Mouse (Mus musculus) kidney, embryonic 16.5 days (tissue): ENCODE measurements around the gene Lipn. TPM values are rescaled to one million over a fixed set of nuclear protein-coding genes. Genes with fewer than 3 reads are reported as not detected.
A peak's percentile ranks its signal among the peaks of the same experiment; 100 is the strongest.

Experiments
- ATAC-seq: fragments of 200-750 bp; cut with Nextera tagmentation; 2 replicates; pipeline ENCODE4 v1.8.0; 2017; ENCODE audit warnings: moderate TSS enrichment; ENCODE audit not compliant: low FRiP score, low TSS enrichment
- H3K27ac ChIP-seq: fragments of 300-500 bp; sonication (generic); 2 replicates; pipeline ENCODE4 v1.5.1; 2014; ENCODE audit warnings: low read length
- H3K27me3 ChIP-seq: fragments of 300-500 bp; sonication (generic); 2 replicates; pipeline ENCODE4 v1.6.1; 2014; ENCODE audit warnings: low read length, control low read depth, mixed read lengths; ENCODE audit not compliant: insufficient read depth
- H3K36me3 ChIP-seq: fragments of 300-500 bp; sonication (generic); 2 replicates; pipeline ENCODE4 v1.6.1; 2014; ENCODE audit warnings: low read length, control low read depth, mixed read lengths; ENCODE audit not compliant: insufficient read depth
- H3K4me1 ChIP-seq: fragments of 300-500 bp; sonication (generic); 2 replicates; pipeline ENCODE4 v1.6.1; 2014; ENCODE audit warnings: low read length, control low read depth, mixed read lengths; ENCODE audit not compliant: insufficient read depth
- H3K4me2 ChIP-seq: fragments of 300-500 bp; sonication (generic); replicated peaks from 2 replicates; pipeline ENCODE4 v1.6.1; 2014; ENCODE audit warnings: low read depth, low read length
- H3K4me3 ChIP-seq: fragments of 300-500 bp; sonication (generic); 2 replicates; pipeline ENCODE4 v1.5.1; 2014; ENCODE audit warnings: mild to moderate bottlenecking, low read length
- H3K9ac ChIP-seq: fragments of 300-500 bp; sonication (generic); replicated peaks from 2 replicates; pipeline ENCODE4 v1.6.1; 2014; ENCODE audit warnings: low read length
- H3K9me3 ChIP-seq: fragments of 300-500 bp; sonication (generic); 2 replicates; pipeline ENCODE4 v1.6.1; 2016; ENCODE audit warnings: low read length, control low read depth
- WGBS: fragments of 180-500 bp; shearing (Covaris S2); extraction: QIAGEN DNeasy Blood & Tissue Kit; methylation state at CpG from one replicate; pipeline ENCODE4 v1.1.7; 2014; 5-methylcytosine and 5-hydroxymethylcytosine counted together
- polyA plus RNA-seq: library from polyadenylated mRNA; unstranded; fragments of >200 nt; fragmentation: Nextera tagmentation; extraction: Ambion mirVana; gene quantifications from 2 replicates; pipeline ENCODE4 v1.2.1, GENCODE M21; 2015

Gene Lipn
- polyA plus RNA-seq, 1 experiment from 2014 or later, result not detected

DNA sequence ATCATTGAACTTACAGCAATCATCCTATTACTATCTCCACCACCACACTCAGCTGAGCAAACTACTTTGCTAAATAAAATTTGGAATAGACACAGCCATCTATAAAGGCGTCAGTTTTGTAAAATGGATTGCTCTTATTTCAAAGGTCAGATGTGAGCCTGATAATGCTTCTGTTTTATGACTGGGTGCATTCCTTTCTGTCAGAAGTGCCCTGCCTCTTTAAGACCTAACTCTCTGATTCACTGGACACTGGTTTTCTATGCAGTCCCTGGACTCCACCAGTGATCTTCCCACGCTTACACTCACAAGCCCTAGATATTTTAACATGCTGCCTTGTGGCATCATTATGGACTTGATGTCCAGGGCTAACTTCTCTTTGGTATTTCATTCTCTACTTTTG, 11.0 kb downstream of the Lipn start:
- Histone ChIP-seq H3K27ac (no peak overlapping the region), H3K4me3 (no peak overlapping the region), H3K9me3 (no peaks in the 10 kb centered on the region), H3K9ac (no peak overlapping the region), H3K4me2 (no peak overlapping the region), H3K4me1 (no peaks in the 10 kb centered on the region), H3K36me3 (no peaks in the 10 kb centered on the region), H3K27me3 (no peaks in the 10 kb centered on the region)
- 45% methylated on average over 2 of the region's 2 CpGs for WGBS
- no peak for ATAC-seq

DNA sequence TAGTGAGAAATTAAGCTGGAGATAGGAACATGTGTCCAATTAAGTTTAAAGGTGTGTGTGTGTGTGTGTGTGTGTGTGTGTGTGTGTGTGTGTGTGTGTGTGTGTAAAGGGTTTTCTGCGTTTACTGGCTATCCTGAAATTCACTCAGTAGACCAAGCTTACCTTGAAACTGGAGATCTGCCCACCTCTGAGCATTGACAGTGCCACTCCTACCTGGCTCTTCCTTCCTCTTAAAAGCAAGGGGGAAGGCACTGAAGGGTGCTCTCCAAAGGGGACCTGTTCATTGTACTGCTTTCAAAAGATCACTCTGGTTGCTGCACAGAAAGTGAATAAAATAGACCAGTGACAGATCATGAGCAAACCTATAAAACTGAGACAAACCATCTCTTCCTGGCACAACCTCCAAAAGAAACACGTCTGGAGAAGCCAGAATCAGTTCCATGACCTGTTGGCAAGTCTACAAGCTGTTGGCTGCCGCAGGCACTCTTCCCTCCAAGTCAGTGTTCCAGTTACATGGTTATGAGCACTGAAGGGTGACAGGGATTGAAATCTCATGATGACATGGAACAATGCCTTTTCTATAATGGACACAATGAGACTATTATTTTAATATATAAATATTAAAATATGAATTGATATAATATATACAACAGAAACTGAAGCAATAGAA, 22.0 kb downstream of the Lipn start:
- Histone ChIP-seq H3K4me3 (no peak overlapping the region), H3K4me1 (no peaks in the 10 kb centered on the region), H3K4me2 (no peak overlapping the region), H3K9me3 (no peaks in the 10 kb centered on the region), H3K9ac (no peak overlapping the region), H3K27me3 (no peaks in the 10 kb centered on the region), H3K36me3 (no peaks in the 10 kb centered on the region), H3K27ac (no peak overlapping the region)
- no peak for ATAC-seq
- 65% methylated on average over 3 of the region's 3 CpGs for WGBS

DNA sequence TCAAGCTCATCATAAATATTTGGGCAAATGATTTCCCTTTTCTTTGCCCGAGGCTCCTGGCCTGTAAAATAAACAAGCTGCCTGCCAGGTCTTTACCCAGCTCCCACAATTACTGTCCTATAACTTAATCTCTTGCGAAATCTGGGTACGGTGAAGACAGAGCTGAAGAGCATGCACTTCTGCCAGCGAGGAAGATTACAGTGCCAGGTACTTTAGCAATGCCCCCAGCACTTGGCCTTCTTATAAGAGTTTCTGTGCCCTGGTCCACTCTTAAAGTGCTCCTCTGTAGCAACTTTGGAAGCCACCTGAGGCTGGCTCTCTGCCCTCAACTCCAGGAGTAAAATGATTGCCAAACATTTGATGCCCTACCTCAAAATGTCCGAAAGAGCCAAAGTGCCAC, 28.2 kb downstream of the Lipn start:
- no peaks in the 10 kb centered on the region for H3K4me1 ChIP-seq
- WGBS, result 74% methylated on average over 5 of the region's 5 CpGs
- no peak for ATAC-seq
- no peaks in the 10 kb centered on the region for H3K36me3 ChIP-seq
- no peaks in the 10 kb centered on the region for H3K27me3 ChIP-seq
- H3K4me2 ChIP-seq, result no peak overlapping the region
- no peak overlapping the region for H3K4me3 ChIP-seq
- no peaks in the 10 kb centered on the region for H3K9me3 ChIP-seq
- H3K27ac ChIP-seq, result no peak overlapping the region
- H3K9ac ChIP-seq, result no peak overlapping the region

DNA sequence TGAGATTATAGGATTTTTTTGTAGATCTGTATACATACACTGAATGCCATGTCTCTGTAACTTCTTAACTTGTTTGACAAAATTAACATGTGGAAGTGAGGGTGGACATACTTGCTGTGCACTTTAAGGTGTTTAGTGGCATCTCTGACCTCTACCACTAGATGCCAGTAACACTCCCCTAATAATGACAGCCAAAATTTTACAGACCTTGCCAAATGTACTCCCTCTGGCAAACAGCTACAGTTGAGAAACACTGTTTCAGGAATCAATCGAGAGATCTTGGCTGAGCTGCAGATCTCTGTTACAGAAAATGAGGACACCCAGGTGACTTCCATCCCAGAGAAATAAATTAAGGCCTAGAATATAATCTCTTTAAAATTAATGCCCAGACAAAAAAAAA, 29.1 kb downstream of the Lipn start:
- H3K9ac ChIP-seq, result no peak overlapping the region
- no peak overlapping the region for H3K4me2 ChIP-seq
- H3K36me3 ChIP-seq, result no peaks in the 10 kb centered on the region
- no peak for ATAC-seq
- H3K4me3 ChIP-seq, result no peak overlapping the region
- no peaks in the 10 kb centered on the region for H3K4me1 ChIP-seq
- WGBS, result 66% methylated on average over 1 of the region's 1 CpGs
- H3K27me3 ChIP-seq, result no peaks in the 10 kb centered on the region
- H3K27ac ChIP-seq, result no peak overlapping the region
- no peaks in the 10 kb centered on the region for H3K9me3 ChIP-seq

DNA sequence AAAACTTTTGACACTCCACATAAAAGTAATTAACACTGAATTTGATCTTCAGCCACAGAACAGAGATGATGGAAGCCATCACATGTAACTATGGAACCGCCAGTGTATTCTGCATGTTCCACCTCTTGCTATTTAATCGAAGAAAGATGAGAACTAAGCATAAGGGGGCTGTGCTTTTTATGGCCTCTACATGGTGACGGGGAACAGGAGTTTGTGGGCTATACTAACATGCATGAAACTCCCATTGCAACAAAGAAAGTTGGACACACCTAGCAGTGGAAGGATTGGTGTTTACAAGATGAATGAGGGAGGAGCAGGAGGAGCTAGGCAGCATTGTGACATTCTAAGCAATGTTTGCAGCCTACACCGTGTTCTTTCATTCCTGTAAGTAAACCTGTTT, 33.5 kb downstream of the Lipn start, which contains the start of gene Lipm:
Lipm (plus strand) TSS at position 301 of the 400 bp plus-strand sequence.
- no peaks in the 10 kb centered on the region for H3K27me3 ChIP-seq
- WGBS, result 75% methylated on average over 4 of the region's 4 CpGs
- H3K36me3 ChIP-seq, result no peaks in the 10 kb centered on the region
- H3K4me1 ChIP-seq, result no peaks in the 10 kb centered on the region
- no peaks in the 10 kb centered on the region for H3K9me3 ChIP-seq
- no peak for ATAC-seq
- no peak within 1 kb of the TSS for H3K27ac ChIP-seq
- H3K9ac ChIP-seq, result no peak within 1 kb of the TSS
- H3K4me3 ChIP-seq, result no peak within 1 kb of the TSS
- H3K4me2 ChIP-seq, result no peak within 1 kb of the TSS

DNA sequence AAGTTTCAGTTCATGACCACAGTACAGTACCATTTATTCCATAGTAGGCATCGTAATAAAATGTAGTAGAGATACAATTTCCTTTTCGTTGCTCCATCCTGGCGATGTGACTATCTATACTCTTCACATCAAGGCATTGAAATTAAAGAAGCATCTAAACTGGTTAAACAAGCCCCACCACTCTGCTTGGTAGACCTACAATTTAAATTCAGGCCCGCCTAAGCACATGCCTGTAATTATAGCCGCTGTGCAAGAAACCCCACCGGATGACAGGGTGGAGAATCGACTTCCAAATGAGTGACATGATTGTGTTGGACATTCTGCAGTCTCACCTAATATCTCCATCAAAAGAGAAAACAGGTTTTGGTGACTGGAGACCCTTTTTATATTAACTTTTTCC, 34.7 kb downstream of the Lipn start:
- Histone ChIP-seq H3K4me1 (no peaks in the 10 kb centered on the region), H3K9ac (no peak overlapping the region), H3K9me3 (no peaks in the 10 kb centered on the region), H3K27me3 (no peaks in the 10 kb centered on the region), H3K4me3 (no peak overlapping the region), H3K27ac (no peak overlapping the region), H3K36me3 (no peaks in the 10 kb centered on the region), H3K4me2 (no peak overlapping the region)
- 86% methylated on average over 7 of the region's 7 CpGs for WGBS
- ATAC-seq, result no peak

DNA sequence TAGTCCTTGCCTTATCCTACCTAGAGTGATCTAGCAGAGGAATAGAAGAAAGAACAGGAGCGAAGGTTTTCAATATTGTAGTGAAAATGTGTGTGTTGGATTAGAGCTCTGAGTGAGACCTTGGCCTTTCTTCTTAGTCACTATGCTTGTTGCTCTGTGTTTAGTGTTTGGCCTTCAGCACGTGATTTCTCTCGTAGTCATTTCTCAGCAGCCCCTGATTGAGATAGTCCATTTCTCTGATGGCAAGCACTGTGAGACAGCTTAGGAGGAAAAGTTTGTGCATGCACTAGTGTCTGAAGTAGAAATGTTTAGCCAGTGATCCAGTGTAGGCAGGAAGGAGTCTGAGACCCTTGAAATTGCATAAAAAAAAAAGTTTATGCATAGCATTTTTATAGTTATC, 37.7 kb downstream of the Lipn start:
- ATAC-seq, result no peak
- Histone ChIP-seq H3K27ac (no peak overlapping the region), H3K27me3 (no peaks in the 10 kb centered on the region), H3K9ac (no peak overlapping the region), H3K4me3 (no peak overlapping the region), H3K9me3 (no peaks in the 10 kb centered on the region), H3K36me3 (no peaks in the 10 kb centered on the region), H3K4me2 (no peak overlapping the region), H3K4me1 (no peaks in the 10 kb centered on the region)
- 86% methylated on average over 3 of the region's 3 CpGs for WGBS

DNA sequence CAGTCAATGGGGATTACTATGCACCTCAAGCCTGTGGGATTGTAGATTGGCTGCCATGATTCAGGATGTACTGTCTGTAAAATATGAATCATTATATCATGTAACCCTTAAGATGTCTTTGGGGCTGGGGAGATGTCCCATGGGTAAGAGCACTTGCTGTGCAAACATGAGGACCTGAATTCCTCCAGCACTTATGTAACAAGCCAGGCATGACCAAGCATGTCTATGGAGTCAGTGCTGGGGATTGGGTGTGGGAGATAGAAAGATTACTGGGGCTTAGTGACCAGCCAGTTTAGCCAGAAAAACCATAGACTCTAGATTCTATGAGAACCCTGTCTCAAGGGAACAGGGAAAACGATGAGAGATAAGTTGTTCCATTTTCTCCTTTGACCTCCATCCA, 51.9 kb downstream of the Lipn start:
- no peak overlapping the region for H3K27ac ChIP-seq
- H3K9ac ChIP-seq, result no peak overlapping the region
- H3K9me3 ChIP-seq, result no peaks in the 10 kb centered on the region
- no peaks in the 10 kb centered on the region for H3K27me3 ChIP-seq
- H3K36me3 ChIP-seq, result no peaks in the 10 kb centered on the region
- H3K4me1 ChIP-seq, result peaks cover 10% of the 10 kb centered on the region; the same call in 1 of the 2 replicates
- no peak overlapping the region for H3K4me2 ChIP-seq
- ATAC-seq, result no peak
- H3K4me3 ChIP-seq, result no peak overlapping the region
- WGBS, result 68% methylated on average over 1 of the region's 1 CpGs

DNA sequence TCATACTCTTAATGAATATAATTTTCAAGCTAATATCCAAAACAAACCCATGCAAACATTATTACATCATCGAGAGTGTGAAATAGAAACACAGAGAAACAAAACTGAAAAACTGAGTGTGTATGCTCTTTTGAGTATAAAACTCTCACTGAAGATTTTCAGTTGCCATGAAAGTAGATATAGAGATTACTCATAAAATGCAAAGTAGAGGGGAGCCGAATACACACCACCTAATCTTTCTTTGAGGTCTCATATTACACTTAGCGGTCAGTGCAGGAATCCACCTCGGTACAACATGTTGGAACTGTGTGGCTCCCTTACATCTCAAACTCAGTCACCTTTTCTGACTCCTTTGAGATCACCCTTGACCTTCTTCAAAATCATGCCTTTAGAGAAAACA, 52.5 kb downstream of the Lipn start:
- ATAC-seq, result no peak
- no peaks in the 10 kb centered on the region for H3K9me3 ChIP-seq
- WGBS, result 48% methylated on average over 4 of the region's 4 CpGs

DNA sequence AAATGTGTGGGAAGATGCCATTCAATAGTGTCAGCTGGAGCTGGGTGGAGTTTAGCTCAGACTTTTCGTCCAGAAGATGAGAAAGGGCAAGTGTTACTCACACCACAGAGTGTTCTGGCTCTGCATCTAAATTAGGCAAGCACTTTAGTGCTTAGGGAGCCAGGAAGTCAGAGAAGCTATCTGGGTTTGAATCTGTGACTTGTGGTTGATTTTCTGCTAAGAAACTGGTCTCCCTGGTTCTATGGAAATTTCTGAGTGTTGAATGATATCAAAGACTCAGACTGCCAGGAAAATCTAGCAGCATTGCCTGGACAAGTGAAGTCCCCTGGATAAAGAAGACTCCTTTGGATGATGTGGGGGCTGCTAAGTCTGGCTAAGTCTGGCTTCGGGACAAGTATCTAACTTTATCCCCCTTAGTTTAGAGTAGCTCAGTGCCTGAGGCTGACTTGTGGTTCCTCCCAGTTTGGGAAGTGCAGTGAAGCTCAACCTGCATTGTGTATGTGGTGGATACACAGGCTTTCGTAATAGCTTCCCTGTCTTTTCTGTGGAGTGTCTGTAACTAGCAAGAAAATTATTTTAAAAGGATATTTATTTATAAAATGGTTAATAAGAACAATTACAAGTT, 53.1 kb downstream of the Lipn start:
- Histone ChIP-seq H3K9me3 (no peaks in the 10 kb centered on the region), H3K27me3 (no peaks in the 10 kb centered on the region), H3K9ac (no peak overlapping the region), H3K4me2 (no peak overlapping the region), H3K4me3 (no peak overlapping the region), H3K4me1 (peaks cover 10% of the 10 kb centered on the region; the same call in 1 of the 2 replicates), H3K27ac (no peak overlapping the region; the same call in 1 of the 2 replicates), H3K36me3 (no peaks in the 10 kb centered on the region)
- WGBS, result 48% methylated on average over 3 of the region's 3 CpGs
- ATAC-seq, result peak; percentile 31; the same call in 1 of the 2 replicates

More for the DNA sequence above, 52.5 kb downstream of the Lipn start:
- Histone ChIP-seq H3K9ac (no peak overlapping the region), H3K36me3 (no peaks in the 10 kb centered on the region), H3K27me3 (no peaks in the 10 kb centered on the region), H3K4me2 (no peak overlapping the region), H3K27ac (no peak overlapping the region), H3K4me1 (peaks cover 10% of the 10 kb centered on the region; the same call in 1 of the 2 replicates), H3K4me3 (no peak overlapping the region)
